Mouse (Mus musculus) small intestine, adult 2 months (tissue): ENCODE data around the gene Jade2.

Source experiments
- CTCF ChIP-seq: fragments of 200-500 bp; IDR thresholded peaks from 2 replicates; pipeline ENCODE4 v1.5.1; 2012; ENCODE audit warnings: low read depth, mild to moderate bottlenecking, control low read depth, inconsistent platforms, low read length, moderate library complexity, mixed read lengths; ENCODE audit not compliant: insufficient replicate concordance, insufficient read length; ENCODE audit errors: extremely low read depth
- POLR2A ChIP-seq: fragments of 200-500 bp; IDR thresholded peaks from 2 replicates; pipeline ENCODE4 v1.6.1; 2012; ENCODE audit warnings: low read depth, mild to moderate bottlenecking, control low read depth, inconsistent platforms, low read length, moderate library complexity

DNA sequence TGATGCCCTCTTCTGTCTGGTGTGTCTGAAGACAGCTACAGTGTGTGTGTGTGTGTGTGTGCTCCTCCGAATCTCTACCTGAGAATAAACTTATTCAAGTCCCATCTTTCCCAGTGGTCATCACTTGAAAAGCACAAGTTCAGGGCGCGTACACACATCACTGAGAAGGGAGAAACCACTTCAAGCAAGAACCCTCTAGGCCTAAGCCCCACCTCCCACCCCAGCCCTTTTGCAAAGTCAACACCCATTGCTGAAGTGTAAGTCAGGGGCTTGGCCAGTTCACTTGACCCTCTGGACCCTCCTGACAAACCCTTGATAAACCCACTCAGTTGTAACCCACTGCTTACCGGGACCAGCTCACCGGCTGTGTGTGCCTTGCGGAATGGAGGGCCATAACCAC lies 20.9 kb downstream of the Jade2 start:
- TF ChIP-seq CTCF (no peak), POLR2A (no peak)
